Mouse (Mus musculus) frontal cortex, postnatal 14 days (tissue): ENCODE measurements around the gene Clns1a.

Experiments
- DNase-seq, 2 experiments: peaks; one replicate each; pipeline ENCODE4 v3.0.0; 2022; ENCODE audit warnings: low spot score in 2 of 2

Gene Clns1a

GRCm38 (mm10) chr7:97696506-97697254 is at the start of gene Clns1a:
Clns1a (plus strand) TSS chr7:97696634.
- DNase-seq = peak; percentile 88 to 91

- DNase-seq = no peak
These were observed 48.8 kb upstream of the Clns1a start for GRCm38 (mm10) chr7:97647656-97648055.

GRCm38 (mm10) chr7:97650729-97651128 is 45.7 kb upstream of the Clns1a start:
- DNase-seq = no peak

- no peak for DNase-seq
These were observed 40.3 kb upstream of the Clns1a start for GRCm38 (mm10) chr7:97656144-97656543.

GRCm38 (mm10) chr7:97661634-97662033 is 34.8 kb upstream of the Clns1a start:
- no peak for DNase-seq

- no peak for DNase-seq
These were observed 17.2 kb upstream of the Clns1a start for GRCm38 (mm10) chr7:97679239-97679638.

- no peak for DNase-seq
These were observed 8.6 kb upstream of the Clns1a start for GRCm38 (mm10) chr7:97687831-97688230.

- DNase-seq = no peak
These were observed 993 bp upstream of the Clns1a start for GRCm38 (mm10) chr7:97695441-97695840.

- no peak for DNase-seq
These were observed 315 bp upstream of the Clns1a start for GRCm38 (mm10) chr7:97696133-97696505.

- no peak for DNase-seq
These were observed 3.7 kb downstream of the Clns1a start for GRCm38 (mm10) chr7:97700173-97700572.

GRCm38 (mm10) chr7:97701106-97701505 is 4.7 kb downstream of the Clns1a start:
- DNase-seq = no peak

- DNase-seq = no peak
These were observed 10.7 kb downstream of the Clns1a start for GRCm38 (mm10) chr7:97707123-97707522.

GRCm38 (mm10) chr7:97707809-97708208 is 11.4 kb downstream of the Clns1a start:
- no peak for DNase-seq

GRCm38 (mm10) chr7:97709204-97709603 is 12.8 kb downstream of the Clns1a start:
- no peak for DNase-seq

GRCm38 (mm10) chr7:97714651-97715050 is 18.2 kb downstream of the Clns1a start:
- no peak for DNase-seq

- no peak for DNase-seq
These were observed 20.9 kb downstream of the Clns1a start for GRCm38 (mm10) chr7:97717326-97717725.

GRCm38 (mm10) chr7:97719078-97719477 is 22.6 kb downstream of the Clns1a start:
- no peak for DNase-seq

GRCm38 (mm10) chr7:97720109-97720508 is 23.7 kb downstream of the Clns1a start:
- no peak for DNase-seq

- DNase-seq = no peak
These were observed 26.0 kb downstream of the Clns1a start for GRCm38 (mm10) chr7:97722278-97722918.

- no peak for DNase-seq
These were observed 27.5 kb downstream of the Clns1a start for GRCm38 (mm10) chr7:97723646-97724538.

- DNase-seq = no peak
These were observed 29.0 kb downstream of the Clns1a start for GRCm38 (mm10) chr7:97725401-97725800.

GRCm38 (mm10) chr7:97726080-97726479 is 29.6 kb downstream of the Clns1a start:
- DNase-seq = no peak
